Mouse (Mus musculus) brain, embryonic 14.5 days (tissue): ENCODE measurements around the gene 1700012B07Rik.

Source experiments
- CTCF ChIP-seq: fragments of 200-500 bp; IDR thresholded peaks from 2 replicates; pipeline ENCODE4 v1.5.1; 2012; ENCODE audit warnings: inconsistent platforms, mild to moderate bottlenecking, moderate library complexity, borderline replicate concordance; ENCODE audit not compliant: insufficient read depth, insufficient read length; ENCODE audit errors: extremely low read depth
- POLR2A ChIP-seq: fragments of 200-500 bp; IDR thresholded peaks from 2 replicates; pipeline ENCODE4 v1.6.1; 2012; ENCODE audit warnings: mild to moderate bottlenecking, inconsistent platforms, borderline replicate concordance; ENCODE audit not compliant: poor library complexity, insufficient read depth, insufficient read length, severe bottlenecking; ENCODE audit errors: extremely low read depth

GRCm38 (mm10) chr11:109797531-109797930 is 30.3 kb downstream of the 1700012B07Rik start:
- no peak for TF ChIP-seq CTCF
- no peak for TF ChIP-seq POLR2A
